Mouse (Mus musculus) liver, postnatal 0 days (tissue): ENCODE data around the gene Herpud1. TPM values are rescaled to one million over a fixed set of nuclear protein-coding genes. Genes with fewer than 3 reads are reported as not detected.

ENCODE experiments used
- ATAC-seq: fragments of 200-750 bp; cut with Nextera tagmentation; 2 replicates; pipeline ENCODE4 v1.8.0; 2017; ENCODE audit warnings: mild to moderate bottlenecking, moderate library complexity
- DNase-seq: peaks from one replicate; pipeline ENCODE4 v3.0.0-alpha.2; 2016
- H3K27ac ChIP-seq: fragments of 300-500 bp; sonication (generic); 2 replicates; pipeline ENCODE4 v1.5.1; 2014; ENCODE audit warnings: antibody characterized with exemption, moderate library complexity, mild to moderate bottlenecking, low read depth
- H3K27me3 ChIP-seq: fragments of 300-500 bp; sonication (generic); 2 replicates; pipeline ENCODE4 v1.6.1; 2014; ENCODE audit warnings: low read length, control low read depth, mixed read lengths; ENCODE audit not compliant: insufficient read depth
- H3K36me3 ChIP-seq: fragments of 300-500 bp; sonication (generic); replicated peaks from 2 replicates; pipeline ENCODE4 v1.6.1; 2014; ENCODE audit warnings: mild to moderate bottlenecking, control low read depth, low read length, moderate library complexity, mixed read lengths; ENCODE audit not compliant: insufficient read depth
- H3K4me1 ChIP-seq: fragments of 300-500 bp; sonication (generic); 2 replicates; pipeline ENCODE4 v1.6.1; 2014; ENCODE audit warnings: antibody characterized with exemption, mild to moderate bottlenecking, control low read depth; ENCODE audit not compliant: insufficient read depth
- H3K4me2 ChIP-seq: fragments of 300-500 bp; sonication (generic); 2 replicates; pipeline ENCODE4 v1.6.1; 2014; ENCODE audit warnings: low read depth, mild to moderate bottlenecking, low read length, moderate library complexity, mixed read lengths
- H3K4me3 ChIP-seq: fragments of 300-500 bp; sonication (generic); 2 replicates; pipeline ENCODE4 v1.5.1; 2014; ENCODE audit warnings: low read depth, low read length
- H3K9ac ChIP-seq: fragments of 300-500 bp; sonication (generic); replicated peaks from 2 replicates; pipeline ENCODE4 v1.6.1; 2014; ENCODE audit warnings: mild to moderate bottlenecking, moderate library complexity
- H3K9me3 ChIP-seq: fragments of 300-500 bp; sonication (generic); 2 replicates; pipeline ENCODE4 v1.6.1; 2016; ENCODE audit warnings: mild to moderate bottlenecking, control low read depth, low read length, mixed read lengths
- CTCF ChIP-seq: sonication (generic); IDR thresholded peaks from 2 replicates; pipeline ENCODE4 v1.5.1; 2016; ENCODE audit warnings: antibody characterized with exemption, low read depth
- EP300 ChIP-seq: IDR thresholded peaks from 2 replicates; pipeline ENCODE4 v1.6.1; 2016; ENCODE audit warnings: antibody characterized with exemption, low read depth, mild to moderate bottlenecking
- WGBS: fragments of 180-500 bp; shearing (Covaris S2); extraction: QIAGEN DNeasy Blood & Tissue Kit; methylation state at CpG from one replicate; pipeline ENCODE4 v1.1.7; 2014; ENCODE audit not compliant: insufficient replicate concordance; 5-methylcytosine and 5-hydroxymethylcytosine counted together
- polyA plus RNA-seq: library from polyadenylated mRNA; unstranded; fragments of >200 nt; fragmentation: Nextera tagmentation; extraction: Ambion mirVana; gene quantifications from 2 replicates; pipeline ENCODE4 v1.2.1, GENCODE M21; 2015

Herpud1 gene
- polyA plus RNA-seq, 1 experiment from 2014 or later, result 269 TPM

DNA sequence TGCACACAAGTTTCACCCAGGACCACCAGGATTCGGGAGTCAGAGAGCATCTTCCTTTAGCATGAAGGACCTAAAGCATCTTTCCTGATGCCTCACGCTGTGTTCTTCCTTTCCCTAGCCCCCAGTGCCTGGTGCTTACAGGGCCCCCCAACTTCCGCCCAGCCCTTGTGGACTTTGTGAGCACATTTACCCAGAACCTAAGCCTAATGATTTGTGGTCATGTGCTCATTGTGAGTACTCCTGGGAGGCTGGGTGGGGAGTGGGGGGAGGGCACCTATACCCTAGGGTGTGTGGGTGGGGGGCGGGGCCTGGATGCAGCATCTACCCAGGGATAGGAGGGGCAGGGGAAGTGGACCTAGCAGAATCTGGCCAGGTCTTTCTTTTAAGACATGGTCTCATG, 40.6 kb upstream of the Herpud1 start:
- no peak overlapping the region for H3K9ac ChIP-seq
- WGBS, result 72% methylated on average over 4 of the region's 4 CpGs
- peak; percentile 30; the same call in 1 of the 2 replicates for ATAC-seq

DNA sequence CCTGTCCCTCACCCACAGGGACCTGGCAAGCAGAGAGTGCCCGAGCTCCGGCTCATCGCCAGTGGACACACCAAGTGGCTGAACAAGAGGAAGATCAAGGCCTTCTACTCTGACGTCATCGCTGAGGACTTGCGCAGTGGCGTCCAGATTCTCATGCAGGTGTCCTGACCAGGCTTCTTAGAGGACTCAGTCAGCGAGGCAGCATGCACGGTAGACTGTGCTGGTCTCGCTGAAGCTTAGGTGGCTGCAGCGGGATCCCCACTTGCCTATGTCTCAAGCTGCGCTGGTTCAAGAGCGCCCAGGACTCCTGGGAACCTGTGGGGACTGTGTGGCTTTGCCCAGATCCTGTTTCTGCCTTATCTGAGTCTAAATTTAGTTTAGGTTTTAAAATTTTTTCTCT, 40.0 kb upstream of the Herpud1 start:
- Histone ChIP-seq H3K4me3 (no peak overlapping the region), H3K4me1 (peaks cover 23% of the 10 kb centered on the region), H3K4me2 (no peak overlapping the region), H3K9me3 (no peaks in the 10 kb centered on the region), H3K36me3 (no peaks in the 10 kb centered on the region), H3K27me3 (no peaks in the 10 kb centered on the region), H3K9ac (no peak overlapping the region; the same call in 1 of the 2 replicates), H3K27ac (no peak overlapping the region; the same call in 1 of the 2 replicates)
- WGBS, result 73% methylated on average over 13 of the region's 13 CpGs
- DNase-seq (no peak), ATAC-seq (no peak)
- no peak for TF ChIP-seq EP300
- TF ChIP-seq CTCF, result no peak

More for the DNA sequence above, 40.6 kb upstream of the Herpud1 start:
- no peaks in the 10 kb centered on the region for H3K9me3 ChIP-seq
- H3K36me3 ChIP-seq, result no peaks in the 10 kb centered on the region
- no peak overlapping the region for H3K4me2 ChIP-seq
- H3K27me3 ChIP-seq, result no peaks in the 10 kb centered on the region
- no peak overlapping the region for H3K4me3 ChIP-seq
- TF ChIP-seq CTCF (no peak), EP300 (no peak)
- peaks cover 23% of the 10 kb centered on the region for H3K4me1 ChIP-seq
- 0 out of 2 replicates have a peak overlapping the region, but pooled peaks have one; percentile 3 for H3K27ac ChIP-seq
- DNase-seq, result no peak

DNA sequence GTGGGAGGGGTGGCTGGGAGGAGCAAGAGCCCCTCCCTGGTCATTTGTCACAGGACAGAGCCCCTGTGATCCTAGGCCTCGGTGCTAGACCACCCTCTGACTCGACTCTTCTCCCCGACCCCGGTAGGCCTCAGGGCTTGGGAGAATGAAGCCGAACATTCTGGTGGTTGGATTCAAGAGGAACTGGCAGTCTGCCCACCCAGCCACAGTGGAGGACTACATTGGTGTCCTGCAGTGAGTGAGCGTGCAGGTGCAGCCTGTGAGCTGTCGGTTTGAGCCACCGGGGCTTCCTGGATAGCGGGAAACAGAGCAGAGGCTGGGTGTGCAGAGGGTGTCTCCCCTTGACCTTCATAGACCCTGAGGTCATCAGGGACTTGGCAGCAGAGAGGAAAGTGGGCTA, 37.8 kb upstream of the Herpud1 start:
- no peaks in the 10 kb centered on the region; the same call in 1 of the 2 replicates for H3K36me3 ChIP-seq
- ATAC-seq, result no peak
- WGBS, result 62% methylated on average over 9 of the region's 9 CpGs
- peaks cover 23% of the 10 kb centered on the region for H3K4me1 ChIP-seq
- H3K27ac ChIP-seq, result 0 out of 2 replicates have a peak overlapping the region, but pooled peaks have one; percentile 32
- DNase-seq, result peak; percentile 46
- H3K4me2 ChIP-seq, result no peak overlapping the region
- H3K9me3 ChIP-seq, result no peaks in the 10 kb centered on the region
- no peak overlapping the region for H3K9ac ChIP-seq
- no peaks in the 10 kb centered on the region for H3K27me3 ChIP-seq
- no peak overlapping the region for H3K4me3 ChIP-seq
- no peak for TF ChIP-seq CTCF
- no peak for TF ChIP-seq EP300

DNA sequence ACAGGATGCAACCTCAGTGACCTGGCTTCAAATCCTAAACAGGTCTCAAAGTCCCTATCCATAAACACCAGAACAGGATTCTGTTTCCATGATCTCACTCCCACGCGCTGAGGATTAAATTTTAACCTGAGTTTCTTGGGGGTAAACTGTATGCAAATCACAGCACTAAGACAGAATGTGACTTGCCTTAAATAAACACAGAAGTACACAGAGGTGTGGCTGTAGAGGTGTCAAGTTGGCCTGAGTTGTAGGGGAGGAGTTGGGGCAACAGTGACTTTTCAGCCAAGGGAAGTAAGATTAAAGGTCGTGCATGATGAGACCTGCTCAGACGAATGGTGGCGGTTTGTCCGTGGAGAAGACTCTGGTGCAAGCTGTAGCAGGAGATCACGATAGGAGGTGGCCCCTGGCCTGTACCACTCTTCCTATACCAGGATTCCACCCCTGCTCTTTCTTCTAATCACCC, 32.1 kb upstream of the Herpud1 start:
- no peak for TF ChIP-seq CTCF
- peak; percentile 94 for TF ChIP-seq EP300
- WGBS, result 35% methylated on average over 7 of the region's 7 CpGs
- DNase-seq (peak; percentile 62), ATAC-seq (peak; percentile 88)
- peaks cover 26% of the 10 kb centered on the region for H3K4me1 ChIP-seq
- H3K27me3 ChIP-seq, result no peaks in the 10 kb centered on the region
- H3K9me3 ChIP-seq, result no peaks in the 10 kb centered on the region
- H3K4me2 ChIP-seq, result peak overlapping the region; percentile 30; the same call in 1 of the 2 replicates
- no peaks in the 10 kb centered on the region; the same call in 1 of the 2 replicates for H3K36me3 ChIP-seq
- peak overlapping the region; percentile 98 for H3K27ac ChIP-seq
- no peak overlapping the region for H3K4me3 ChIP-seq
- H3K9ac ChIP-seq, result peak overlapping the region; percentile 62

DNA sequence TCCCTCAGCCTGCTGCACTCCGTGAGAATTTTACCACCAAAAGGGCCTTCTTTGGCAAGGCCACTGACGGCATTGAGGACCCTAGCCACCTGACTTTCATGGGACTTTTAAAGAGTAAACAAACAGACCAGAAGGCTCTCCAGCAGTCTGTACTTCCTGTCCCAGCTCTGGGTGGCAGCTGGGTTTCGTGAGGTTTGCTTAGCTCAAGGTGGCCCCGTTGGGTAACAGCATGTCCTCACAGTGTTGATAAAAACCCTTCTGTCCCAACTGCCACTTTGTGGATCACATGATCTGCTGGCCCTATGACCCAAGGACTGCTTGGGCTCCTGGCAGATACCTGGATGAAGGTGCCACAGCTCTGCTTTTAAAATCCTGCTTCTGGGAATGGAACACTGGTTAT, 31.7 kb upstream of the Herpud1 start:
- Histone ChIP-seq H3K9me3 (no peaks in the 10 kb centered on the region), H3K4me1 (peaks cover 31% of the 10 kb centered on the region), H3K4me3 (no peak overlapping the region), H3K9ac (peak overlapping the region; percentile 62), H3K36me3 (no peaks in the 10 kb centered on the region; the same call in 1 of the 2 replicates), H3K27ac (peak overlapping the region; percentile 98), H3K4me2 (peak overlapping the region; percentile 30; the same call in 1 of the 2 replicates), H3K27me3 (no peaks in the 10 kb centered on the region)
- WGBS, result 14% methylated on average over 4 of the region's 4 CpGs
- peak; percentile 77 for DNase-seq
- TF ChIP-seq EP300, result peak; percentile 93
- TF ChIP-seq CTCF, result no peak
- peak; percentile 84 for ATAC-seq

DNA sequence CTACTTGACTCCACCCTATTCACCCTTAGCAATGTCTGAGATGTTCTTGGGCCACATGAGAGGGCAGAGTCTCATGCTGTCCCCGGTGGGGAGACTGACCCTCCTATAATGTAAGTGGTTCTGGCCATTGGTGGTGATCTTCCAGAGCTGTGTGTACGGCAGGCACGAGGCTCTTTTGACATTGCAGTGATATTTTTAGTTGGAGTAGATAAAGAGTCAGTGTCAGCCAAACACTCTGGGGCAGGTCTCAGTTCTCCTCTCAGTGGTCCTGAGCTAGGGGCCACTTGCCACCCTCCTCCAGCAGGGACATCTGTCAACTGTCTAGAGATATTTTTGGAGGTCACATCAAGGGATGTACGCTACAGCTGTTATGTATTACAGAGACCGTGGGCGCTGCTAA, 29.0 kb upstream of the Herpud1 start:
- no peaks in the 10 kb centered on the region for H3K27me3 ChIP-seq
- WGBS, result 61% methylated on average over 6 of the region's 6 CpGs
- H3K4me1 ChIP-seq, result peaks cover 54% of the 10 kb centered on the region
- peak overlapping the region; percentile 44 for H3K4me2 ChIP-seq
- H3K36me3 ChIP-seq, result no peaks in the 10 kb centered on the region; the same call in 1 of the 2 replicates
- ATAC-seq (no peak), DNase-seq (no peak)
- no peak overlapping the region for H3K4me3 ChIP-seq
- H3K9me3 ChIP-seq, result no peaks in the 10 kb centered on the region
- peak overlapping the region; percentile 98 for H3K27ac ChIP-seq
- H3K9ac ChIP-seq, result peak overlapping the region; percentile 3; the same call in 1 of the 2 replicates
- TF ChIP-seq CTCF (0 out of 2 replicates have a peak, but pooled peaks have one; percentile 6), EP300 (no peak)
